Mouse (Mus musculus) heart, postnatal 36 days (tissue): ENCODE data around the gene Defb5. TPM values are rescaled to one million over a fixed set of nuclear protein-coding genes. Genes with fewer than 3 reads are reported as not detected.
"Not testable (repeated sequence)": the region's sequence is repeated elsewhere in the genome, so short reads cannot be mapped to it uniquely, and the experiment has no call there.

Experiments
- DNase-seq, 2 experiments: peaks; one replicate each; pipeline ENCODE4 v3.0.0; 2021 to 2022
- intact Hi-C: fragments of 180-260 bp; cut with DNase I; formaldehyde crosslinking; loops from one replicate; pipeline ENCODE4 v1.15.1; 2025
- total RNA-seq, 2 experiments: library from RNA; stranded (reverse); gene quantifications; 2 replicates each; pipeline ENCODE4 v1.2.3; 2021

Gene Defb5
- total RNA-seq, result not detected

GRCm38 (mm10) chr8:19247280-19247679 lies at the start of gene Defb5:
Gene Defb5 (plus strand): TSS chr8:19247580.
- DNase-seq, result no peak
- intact Hi-C loops, result no loop called here

- DNase-seq, result no peak
- intact Hi-C loops, result no loop called here
These were observed 22.2 kb upstream of the Defb5 start, which contains the start of gene Defb6 for GRCm38 (mm10) chr8:19225161-19225560. Gene Defb6 (plus strand): TSS chr8:19225478.

GRCm38 (mm10) chr8:19238101-19238500 lies 9.3 kb upstream of the Defb5 start:
- DNase-seq, result no peak
- intact Hi-C loops, result no loop called here

GRCm38 (mm10) chr8:19239616-19240015 lies 7.8 kb upstream of the Defb5 start, which contains the start of gene Defb46:
Gene Defb46 (plus strand): TSS chr8:19239916.
- intact Hi-C loops, result no loop called here

GRCm38 (mm10) chr8:19258136-19258535 lies 10.8 kb downstream of the Defb5 start:
- DNase-seq, result no peak
- intact Hi-C loops, result no loop called here

More at GRCm38 (mm10) chr8:19239616-19240015, 7.8 kb upstream of the Defb5 start, which contains the start of gene Defb46:
- DNase-seq, result no peak

GRCm38 (mm10) chr8:19259667-19260066 lies 12.3 kb downstream of the Defb5 start:
- no peak for DNase-seq
- intact Hi-C loops, result no loop called here

- DNase-seq, intact Hi-C loops: not testable (repeated sequence)
These were observed 45.7 kb downstream of the Defb5 start, which contains the start of gene Defb3 for GRCm38 (mm10) chr8:19293060-19293459. Gene Defb3 (plus strand): TSS chr8:19293360.

- intact Hi-C loops, DNase-seq: not testable (repeated sequence)
These were observed 51.0 kb downstream of the Defb5 start for GRCm38 (mm10) chr8:19298361-19298760.

Other genes with a start within 250 kb of the Defb5 start
- not detected for gene Defb38, start 221.0 kb upstream of the Defb5 start, total RNA-seq
- not detected for gene Defb39, start 182.8 kb upstream of the Defb5 start, total RNA-seq
- gene Defb12, start 132.7 kb upstream of the Defb5 start, total RNA-seq, result not detected
- gene Defb34, start 123.8 kb upstream of the Defb5 start, total RNA-seq, result not detected
- gene Gm45826, start 106.8 kb upstream of the Defb5 start, total RNA-seq, result not detected
- gene Defb14, start 53.2 kb upstream of the Defb5 start, total RNA-seq, result not detected
- gene Defb4, start 48.9 kb upstream of the Defb5 start, total RNA-seq, result not detected
- gene Defb6, start 22.1 kb upstream of the Defb5 start, total RNA-seq, result not detected
- not detected for gene Defb46, start 7.7 kb upstream of the Defb5 start, total RNA-seq
- gene Defb3, start 45.8 kb downstream of the Defb5 start, total RNA-seq, result not detected
- gene Defb8, start 200.0 kb downstream of the Defb5 start, total RNA-seq, result not detected
- not detected for gene Defb7, start 247.5 kb downstream of the Defb5 start, total RNA-seq